Mouse (Mus musculus): Measurements from ENCODE around the gene Baiap2l1.
"Not testable (repeated sequence)": the region's sequence is repeated elsewhere in the genome, so short reads cannot be mapped to it uniquely, and the experiment has no call there.

Baiap2l1 gene

GRCm38 (mm10) chr5:144352250-144353047 lies 5.5 kb downstream of the Baiap2l1 start:
- in situ Hi-C loops (cut with MboI, MseI), result loop anchor here (10.0 kb wide), 2 partner anchors 98 to 598 kb away; no protein-coding TSS in a partner anchor

DNA sequence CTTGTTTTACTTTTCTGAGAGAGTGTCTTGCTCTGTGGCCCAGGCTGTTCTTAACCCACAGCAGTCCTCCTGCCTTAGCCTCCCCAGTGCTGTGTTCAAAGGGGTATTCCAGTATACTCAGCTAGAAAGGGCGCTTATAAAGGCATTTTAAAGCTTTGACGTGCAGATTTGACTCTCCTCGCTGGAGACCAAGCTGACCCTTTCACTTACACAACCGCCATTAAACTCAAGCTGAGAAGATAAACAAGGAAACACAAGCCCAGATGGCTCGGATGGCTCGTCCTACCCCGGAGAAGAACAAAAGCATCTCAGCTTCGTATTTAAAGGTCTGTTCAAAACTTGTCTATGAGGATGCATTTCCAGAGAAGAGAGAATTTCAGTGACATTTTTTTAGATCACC lies 6.7 kb downstream of the Baiap2l1 start:
- in situ Hi-C loops (cut with MboI, MseI), result loop anchor here (10.0 kb wide), 2 partner anchors 96 to 596 kb away; no protein-coding TSS in a partner anchor

DNA sequence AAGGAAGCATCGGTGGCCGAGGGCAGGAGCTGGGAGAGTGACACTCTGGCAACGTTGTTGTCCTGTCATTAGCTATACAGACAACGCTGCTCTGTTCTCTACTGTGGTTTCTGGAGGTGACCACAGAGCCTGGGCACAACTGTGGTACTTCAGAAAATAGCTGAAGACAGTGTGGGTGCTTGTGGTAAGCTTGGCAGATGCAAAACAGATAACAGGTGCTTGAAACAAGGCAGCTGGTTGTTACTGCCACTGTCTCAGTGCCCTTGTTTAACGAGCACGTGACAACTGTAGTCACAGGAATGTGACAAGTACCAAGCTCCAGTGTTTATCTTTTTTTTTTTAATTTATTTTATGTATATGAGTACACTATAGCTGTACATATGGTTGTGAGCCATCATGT lies 13.3 kb downstream of the Baiap2l1 start:
- in situ Hi-C loops (cut with MboI, MseI), result no loop called here

DNA sequence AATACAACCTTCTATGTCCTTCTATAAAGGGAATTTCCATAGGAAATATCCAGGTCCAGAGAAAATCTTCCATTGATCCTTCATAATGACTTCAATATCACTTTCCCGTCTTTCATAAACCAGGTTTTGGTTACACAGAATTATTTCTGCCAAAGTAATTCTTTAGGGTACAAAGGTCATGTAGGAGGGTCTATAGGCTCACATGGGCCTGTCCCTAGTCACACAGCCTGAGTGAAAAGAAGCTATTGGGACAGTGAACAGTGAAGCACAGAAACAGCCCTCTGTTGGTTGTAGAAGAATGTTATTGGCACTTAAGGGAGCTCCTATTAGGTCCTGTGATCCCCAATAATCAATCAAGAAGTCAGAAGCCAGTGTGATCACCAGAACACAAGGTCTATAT lies 16.8 kb downstream of the Baiap2l1 start:
- in situ Hi-C loops (cut with MboI, MseI), result no loop called here

- in situ Hi-C loops (cut with MboI, MseI), result no loop called here
Observed at GRCm38 (mm10) chr5:144338787-144339186, 19.1 kb downstream of the Baiap2l1 start.

DNA sequence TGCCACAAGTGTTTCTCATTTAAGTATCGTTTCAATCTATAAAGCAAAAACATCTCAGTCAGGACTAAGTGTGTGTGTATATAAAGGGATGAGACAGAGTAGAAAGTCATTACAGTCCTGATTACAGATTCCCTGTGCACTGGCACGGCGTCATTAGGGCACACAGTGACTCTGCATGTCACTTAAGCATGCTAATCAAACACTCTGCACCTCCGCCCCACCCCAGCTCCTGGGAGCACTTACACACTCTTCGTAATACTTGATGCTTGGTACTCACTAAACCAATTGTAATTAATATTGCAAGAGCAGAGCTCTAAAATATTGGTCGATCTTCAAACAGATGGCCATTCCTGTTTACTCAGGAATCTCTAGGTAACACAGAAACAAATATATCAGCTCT lies 22.6 kb downstream of the Baiap2l1 start:
- in situ Hi-C loops (cut with MboI, MseI), result not testable (repeated sequence)

DNA sequence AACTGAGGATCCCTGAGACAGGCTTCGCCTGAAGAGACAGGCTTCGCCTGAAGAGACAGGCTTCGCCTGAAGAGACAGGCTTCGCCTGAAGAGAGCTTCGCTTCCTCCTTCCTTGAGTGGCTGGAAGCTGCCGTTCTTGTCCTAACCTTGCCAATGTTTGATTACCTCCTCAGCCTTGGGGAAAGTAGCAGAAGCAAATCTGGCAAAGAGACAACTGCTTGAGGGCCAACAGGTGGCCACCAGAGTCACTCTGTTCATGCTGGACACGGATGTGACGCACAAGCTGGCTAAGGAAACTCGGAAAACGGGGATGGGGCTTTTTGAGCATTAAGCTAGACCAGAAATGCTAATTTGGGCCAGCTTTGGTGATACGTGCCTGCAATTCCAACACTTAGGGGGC lies 23.9 kb downstream of the Baiap2l1 start:
- in situ Hi-C loops (cut with MboI, MseI), result no loop called here

DNA sequence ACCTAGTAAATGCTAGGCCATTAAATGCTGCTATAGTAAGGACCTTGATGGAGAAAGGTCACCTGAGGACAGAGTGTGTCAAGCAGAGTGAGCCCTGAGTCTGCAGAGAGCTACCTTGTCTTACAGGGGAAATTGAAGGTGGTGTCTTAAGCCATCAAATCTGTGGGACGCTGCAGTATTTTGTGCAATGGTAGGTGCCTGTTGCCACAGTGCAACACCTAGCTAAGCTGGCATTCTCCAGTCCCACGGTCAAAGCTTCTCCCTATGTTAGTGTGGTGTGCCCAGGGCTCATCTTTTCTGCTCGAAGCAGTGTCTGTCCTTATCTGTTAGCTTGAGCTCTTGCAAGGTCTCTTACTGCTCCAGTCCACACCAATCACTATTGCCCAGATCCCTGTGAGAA lies 35.2 kb downstream of the Baiap2l1 start:
- in situ Hi-C loops (cut with MboI, MseI), result no loop called here

DNA sequence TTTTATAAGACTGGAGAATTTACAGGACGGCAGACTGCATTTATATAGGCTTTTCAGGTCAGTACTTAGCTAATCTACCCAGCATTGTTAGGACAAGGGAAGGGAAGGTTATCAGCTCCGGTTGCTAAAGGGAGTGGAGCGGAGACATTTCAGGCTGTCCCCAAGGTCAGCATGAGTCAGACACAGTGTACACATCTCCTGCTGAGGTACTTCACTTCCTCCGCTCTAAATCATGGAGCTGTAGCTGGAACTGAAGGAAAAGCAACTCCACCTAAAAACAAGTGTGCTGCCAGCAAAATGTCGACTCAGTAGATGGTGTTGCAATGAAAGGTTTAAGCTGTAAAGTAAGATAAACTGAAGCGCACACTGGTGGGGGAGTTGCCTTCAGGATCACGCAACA lies 36.2 kb downstream of the Baiap2l1 start:
- in situ Hi-C loops (cut with MboI, MseI), result no loop called here

GRCm38 (mm10) chr5:144318286-144318685 lies 39.6 kb downstream of the Baiap2l1 start:
- in situ Hi-C loops (cut with MboI, MseI), result loop anchor here in 1 of 2 experiments (10.0 kb wide), 1 partner anchor 1633 kb away; no protein-coding TSS in a partner anchor

- in situ Hi-C loops (cut with MboI, MseI), result loop anchor here in 1 of 2 experiments (10.0 kb wide), 1 partner anchor 1633 kb away; no protein-coding TSS in a partner anchor
Observed at GRCm38 (mm10) chr5:144317426-144317825, 40.5 kb downstream of the Baiap2l1 start.

DNA sequence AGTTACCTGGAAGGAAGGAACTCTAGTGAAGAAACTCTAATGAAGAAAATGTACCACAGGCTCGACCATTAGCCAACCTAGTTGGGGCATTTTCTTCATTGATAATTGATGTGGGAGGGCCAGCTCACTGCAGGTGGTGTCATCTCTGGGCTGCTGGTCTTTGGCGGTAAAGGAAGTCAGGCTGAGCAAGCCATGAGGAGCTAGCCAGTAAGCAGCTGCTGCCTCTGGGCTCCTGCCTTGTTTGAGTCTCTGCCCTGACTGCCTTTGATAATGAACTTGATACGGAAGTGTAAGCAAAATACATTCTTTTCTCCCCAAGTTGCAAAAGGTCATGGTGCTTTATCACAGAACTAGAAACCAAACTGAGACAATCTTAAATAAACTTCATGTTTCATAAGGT lies 41.5 kb downstream of the Baiap2l1 start:
- in situ Hi-C loops (cut with MboI, MseI), result loop anchor here in 1 of 2 experiments (10.0 kb wide), 1 partner anchor 1632 kb away; no protein-coding TSS in a partner anchor

DNA sequence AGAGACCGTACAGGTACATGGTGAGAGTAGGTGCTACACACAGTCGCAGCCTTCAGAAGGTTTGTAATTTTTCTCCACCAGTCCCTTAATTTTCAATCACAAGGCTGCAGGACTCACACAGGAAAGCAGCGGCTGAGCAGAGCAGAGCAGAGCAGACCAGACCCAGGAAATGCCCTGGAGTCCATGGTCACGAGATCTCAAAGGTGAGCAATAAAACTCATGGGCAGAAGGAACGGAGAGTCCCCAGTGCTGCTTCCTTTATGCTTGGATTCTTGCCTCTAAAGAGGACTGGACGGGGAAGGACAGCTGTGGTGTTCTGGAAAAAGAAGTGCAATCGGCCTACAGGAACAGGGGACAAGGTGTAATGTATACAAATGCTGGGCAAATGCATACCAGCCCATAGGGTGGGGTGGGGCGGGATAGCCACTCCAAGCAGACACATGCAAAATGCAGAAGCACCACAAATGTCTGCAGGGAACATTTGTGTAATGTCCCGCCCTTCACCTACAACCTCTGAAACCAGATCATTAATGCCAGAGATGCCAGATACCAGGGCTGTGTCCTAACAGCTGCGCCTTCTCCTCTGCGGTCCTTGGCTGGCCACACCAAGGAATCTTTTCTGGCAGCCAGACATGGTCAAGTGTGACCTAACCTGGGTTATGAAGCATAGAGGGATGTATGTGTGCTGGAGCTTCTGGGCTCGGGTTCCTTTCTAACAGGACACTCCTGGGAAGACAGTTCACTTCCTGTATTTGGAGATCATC lies 43.0 kb downstream of the Baiap2l1 start:
- in situ Hi-C loops (cut with MboI, MseI), result loop anchor here in 1 of 2 experiments (10.0 kb wide), 1 partner anchor 1630 kb away; no protein-coding TSS in a partner anchor

DNA sequence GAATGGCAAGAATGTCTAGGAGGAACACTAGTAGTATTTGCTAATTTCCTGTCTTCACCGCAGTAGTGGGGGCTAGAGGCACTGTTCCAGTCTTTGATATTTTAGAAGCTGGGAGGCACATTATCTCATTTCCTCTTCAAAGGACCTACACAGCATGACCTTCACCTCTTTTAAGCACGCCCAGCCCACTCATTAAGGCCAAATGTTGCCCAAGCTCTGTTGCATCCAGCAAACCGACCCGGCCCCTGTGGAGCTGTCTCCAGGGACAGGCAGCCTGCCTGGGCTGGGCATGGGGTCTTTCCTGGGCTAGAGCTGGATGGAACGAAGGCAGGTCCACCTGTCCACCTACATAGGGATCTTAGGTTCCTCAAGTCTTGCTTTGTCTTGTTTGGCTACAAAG lies 44.6 kb downstream of the Baiap2l1 start:
- in situ Hi-C loops (cut with MboI, MseI), result loop anchor here in 1 of 2 experiments (10.0 kb wide), 1 partner anchor 1629 kb away; no protein-coding TSS in a partner anchor

DNA sequence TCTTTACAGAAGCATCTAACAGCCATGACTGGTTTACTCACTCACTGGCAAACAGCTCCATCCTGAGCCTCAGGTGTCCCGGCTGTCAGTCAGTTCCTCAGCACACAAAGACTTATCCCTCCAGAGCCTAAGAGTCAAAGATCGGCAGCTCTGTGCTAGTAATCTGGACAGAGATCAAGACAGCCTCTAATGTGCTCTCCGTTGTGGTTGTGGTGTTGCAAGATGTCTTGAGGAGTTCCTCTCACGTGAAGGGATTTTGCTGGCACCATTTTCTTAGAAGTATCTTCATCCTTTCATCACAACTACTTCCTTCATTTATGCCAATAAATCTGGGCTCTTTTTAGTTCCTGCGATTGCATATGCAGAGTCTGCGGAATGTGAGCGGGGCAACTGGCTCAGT lies 45.7 kb downstream of the Baiap2l1 start:
- in situ Hi-C loops (cut with MboI, MseI), result loop anchor here in 1 of 2 experiments (10.0 kb wide), 1 partner anchor 1627 kb away; no protein-coding TSS in a partner anchor

DNA sequence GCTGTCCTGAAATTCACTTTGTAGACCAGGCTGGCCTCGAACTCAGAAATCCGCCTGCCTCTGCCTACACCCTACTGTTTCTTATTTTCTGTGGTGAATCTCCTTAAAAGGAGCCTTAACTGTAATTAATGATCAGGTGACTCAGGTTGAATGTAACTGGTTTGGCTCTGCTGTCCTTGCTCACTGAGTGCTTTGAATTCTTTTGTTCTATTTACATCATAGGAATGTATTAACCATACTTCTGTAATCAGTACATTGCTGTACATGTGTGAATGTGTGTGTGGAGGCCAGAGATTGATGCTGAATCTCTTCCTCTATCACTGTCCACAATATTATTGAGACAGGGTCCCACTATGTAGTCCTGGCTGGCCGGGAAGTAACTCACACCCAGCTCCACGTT lies 49.0 kb downstream of the Baiap2l1 start:
- in situ Hi-C loops (cut with MboI, MseI), result no loop called here

- in situ Hi-C loops (cut with MboI, MseI), result no loop called here
Observed at GRCm38 (mm10) chr5:144303071-144303470, 54.8 kb downstream of the Baiap2l1 start.

GRCm38 (mm10) chr5:144296090-144296604 lies 61.8 kb downstream of the Baiap2l1 start:
- in situ Hi-C loops (cut with MboI, MseI), result no loop called here

GRCm38 (mm10) chr5:144295357-144295756 lies 62.6 kb downstream of the Baiap2l1 start:
- in situ Hi-C loops (cut with MboI, MseI), result no loop called here

- in situ Hi-C loops (cut with MboI, MseI), result no loop called here
Observed at GRCm38 (mm10) chr5:144294908-144295307, 63.0 kb downstream of the Baiap2l1 start.

GRCm38 (mm10) chr5:144289769-144290440 lies 68.0 kb downstream of the Baiap2l1 start:
- in situ Hi-C loops (cut with MboI, MseI), result no loop called here
